Mouse (Mus musculus) hindbrain, embryonic 11.5 days (tissue): Measurements from ENCODE around the gene Myb. TPM values are rescaled to one million over a fixed set of nuclear protein-coding genes. Genes with fewer than 3 reads are reported as not detected.

Source experiments
- ATAC-seq: fragments of 200-750 bp; cut with Nextera tagmentation; 2 replicates; pipeline ENCODE4 v1.8.0; 2017; ENCODE audit warnings: mild to moderate bottlenecking, moderate TSS enrichment, moderate library complexity; ENCODE audit not compliant: low FRiP score
- DNase-seq: peaks from one replicate; pipeline ENCODE4 v3.0.0-alpha.2; 2015; ENCODE audit warnings: low spot score
- H3K27ac ChIP-seq: fragments of 300-500 bp; sonication (generic); 2 replicates; pipeline ENCODE4 v1.5.1; 2014; ENCODE audit warnings: mild to moderate bottlenecking, low read depth, low read length
- H3K27me3 ChIP-seq: fragments of 300-500 bp; sonication (generic); 2 replicates; pipeline ENCODE4 v1.6.1; 2014; ENCODE audit warnings: mild to moderate bottlenecking, low read length, moderate library complexity, mixed read lengths; ENCODE audit not compliant: control insufficient read depth, insufficient read depth
- H3K36me3 ChIP-seq: fragments of 300-500 bp; sonication (generic); 2 replicates; pipeline ENCODE4 v1.6.1; 2014; ENCODE audit warnings: mild to moderate bottlenecking, low read length, moderate library complexity, mixed read lengths; ENCODE audit not compliant: control insufficient read depth, insufficient read depth
- H3K4me1 ChIP-seq: fragments of 300-500 bp; sonication (generic); replicated peaks from 2 replicates; pipeline ENCODE4 v1.6.1; 2014; ENCODE audit warnings: low read length, mixed read lengths; ENCODE audit not compliant: control insufficient read depth, insufficient read depth
- H3K4me2 ChIP-seq: fragments of 300-500 bp; sonication (generic); replicated peaks from 2 replicates; pipeline ENCODE4 v1.6.1; 2014; ENCODE audit warnings: mild to moderate bottlenecking, low read depth, low read length
- H3K4me3 ChIP-seq: fragments of 300-500 bp; sonication (generic); 2 replicates; pipeline ENCODE4 v1.5.1; 2014; ENCODE audit warnings: low read depth, low read length
- H3K9ac ChIP-seq: fragments of 300-500 bp; sonication (generic); 2 replicates; pipeline ENCODE4 v1.6.1; 2014; ENCODE audit warnings: low read depth, low read length
- H3K9me3 ChIP-seq: fragments of 300-500 bp; sonication (generic); 2 replicates; pipeline ENCODE4 v1.6.1; 2016; ENCODE audit warnings: low read length; ENCODE audit not compliant: control insufficient read depth
- WGBS: fragments of 180-500 bp; shearing (Covaris S2); extraction: QIAGEN DNeasy Blood & Tissue Kit; methylation state at CpG from one replicate; pipeline ENCODE4 v1.1.7; 2014; 5-methylcytosine and 5-hydroxymethylcytosine counted together
- polyA plus RNA-seq: library from polyadenylated mRNA; unstranded; fragments of >200 nt; fragmentation: Nextera tagmentation; extraction: Ambion mirVana; gene quantifications from 2 replicates; pipeline ENCODE4 v1.2.1, GENCODE M21; 2014

The Myb gene
- polyA plus RNA-seq, 1 experiment from 2014 or later: 6.0 TPM

DNA sequence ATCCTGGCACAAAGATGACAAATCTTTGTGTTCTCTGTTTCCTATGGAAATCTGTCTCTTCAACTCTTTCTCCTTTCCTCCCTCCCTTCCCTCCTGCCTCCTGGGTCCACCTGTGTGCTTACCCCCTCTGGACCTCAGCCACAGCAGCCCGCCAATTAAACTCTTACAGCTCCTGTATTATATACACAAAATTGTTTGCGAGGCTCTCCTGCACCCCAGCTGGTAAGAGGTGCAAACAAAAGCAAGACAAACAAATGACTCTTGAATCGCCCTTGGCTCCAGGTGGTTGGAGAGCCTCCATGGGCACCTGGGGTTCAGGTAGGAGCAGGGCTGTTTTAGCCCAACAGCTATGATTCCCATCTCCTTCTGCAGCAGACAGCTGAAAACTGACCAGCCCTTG, 71.2 kb downstream of the Myb start:
- Histone ChIP-seq H3K27me3 (no peaks in the 10 kb centered on the region), H3K4me1 (no peaks in the 10 kb centered on the region), H3K4me2 (no peak overlapping the region), H3K9me3 (no peaks in the 10 kb centered on the region), H3K9ac (no peak overlapping the region), H3K36me3 (no peaks in the 10 kb centered on the region), H3K27ac (no peak overlapping the region), H3K4me3 (no peak overlapping the region)
- no peak for ATAC-seq
- DNase-seq: no peak
- 89% methylated on average over 3 of the region's 3 CpGs for WGBS

DNA sequence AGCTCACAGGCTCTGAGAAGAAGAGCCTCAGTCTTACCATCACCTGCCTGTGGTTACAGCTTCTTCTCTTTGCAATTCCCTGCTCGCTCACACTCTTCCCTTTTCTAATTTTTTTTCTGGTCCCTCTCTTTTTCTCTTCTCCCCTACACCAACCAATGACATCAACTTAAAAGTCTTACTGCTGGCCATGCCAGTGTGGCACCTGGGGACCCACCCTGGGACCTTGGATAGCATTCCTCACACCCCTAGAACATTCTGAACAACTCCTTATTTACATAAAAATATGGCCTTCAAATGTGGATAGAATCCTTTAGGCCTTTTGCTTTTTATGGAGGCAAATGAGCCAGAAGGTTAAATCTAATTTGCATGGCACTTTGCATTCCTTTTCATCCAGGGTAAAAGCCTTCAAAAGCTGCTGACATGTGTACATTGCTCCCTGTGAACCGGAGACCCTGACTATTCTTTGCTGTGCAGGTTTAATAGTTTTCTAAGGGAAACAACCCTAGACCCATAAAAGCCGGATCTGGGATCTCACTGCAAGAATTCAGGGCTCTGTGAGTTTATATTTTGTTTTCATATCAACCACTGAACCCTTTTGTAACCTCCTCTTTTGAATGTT, 73.1 kb downstream of the Myb start:
- ATAC-seq (peak; percentile 66; the same call in 1 of the 2 replicates), DNase-seq (no peak)
- Histone ChIP-seq H3K27me3 (no peaks in the 10 kb centered on the region), H3K4me2 (no peak overlapping the region), H3K4me1 (no peaks in the 10 kb centered on the region), H3K9ac (no peak overlapping the region), H3K27ac (no peak overlapping the region), H3K9me3 (no peaks in the 10 kb centered on the region), H3K4me3 (no peak overlapping the region), H3K36me3 (no peaks in the 10 kb centered on the region)
- 46% methylated on average over 3 of the region's 3 CpGs for WGBS

DNA sequence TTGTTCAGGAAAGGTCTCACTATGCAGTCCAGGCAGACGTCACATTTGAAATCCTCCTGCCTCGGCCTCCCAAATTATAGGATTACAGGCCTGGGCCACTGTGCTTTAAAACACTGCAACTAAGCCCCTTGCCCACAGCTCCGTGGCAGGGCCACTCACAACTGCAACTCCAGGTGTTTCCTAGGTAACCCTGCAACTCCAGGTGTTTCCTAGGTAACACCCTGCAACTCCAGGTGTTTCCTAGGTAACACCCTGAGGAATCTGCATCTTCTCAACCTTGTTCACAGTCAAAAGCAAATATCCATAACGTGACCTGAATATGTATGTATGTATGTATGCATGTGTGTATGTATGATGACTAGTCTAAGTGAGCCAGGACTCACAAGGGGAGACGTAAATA, 75.7 kb downstream of the Myb start:
- Histone ChIP-seq H3K4me2 (no peak overlapping the region), H3K4me1 (no peaks in the 10 kb centered on the region), H3K4me3 (no peak overlapping the region), H3K36me3 (no peaks in the 10 kb centered on the region), H3K9me3 (no peaks in the 10 kb centered on the region), H3K9ac (no peak overlapping the region), H3K27me3 (no peaks in the 10 kb centered on the region; the same call in 1 of the 2 replicates), H3K27ac (no peak overlapping the region)
- DNase-seq: no peak
- 84% methylated on average over 5 of the region's 5 CpGs for WGBS
- no peak for ATAC-seq

DNA sequence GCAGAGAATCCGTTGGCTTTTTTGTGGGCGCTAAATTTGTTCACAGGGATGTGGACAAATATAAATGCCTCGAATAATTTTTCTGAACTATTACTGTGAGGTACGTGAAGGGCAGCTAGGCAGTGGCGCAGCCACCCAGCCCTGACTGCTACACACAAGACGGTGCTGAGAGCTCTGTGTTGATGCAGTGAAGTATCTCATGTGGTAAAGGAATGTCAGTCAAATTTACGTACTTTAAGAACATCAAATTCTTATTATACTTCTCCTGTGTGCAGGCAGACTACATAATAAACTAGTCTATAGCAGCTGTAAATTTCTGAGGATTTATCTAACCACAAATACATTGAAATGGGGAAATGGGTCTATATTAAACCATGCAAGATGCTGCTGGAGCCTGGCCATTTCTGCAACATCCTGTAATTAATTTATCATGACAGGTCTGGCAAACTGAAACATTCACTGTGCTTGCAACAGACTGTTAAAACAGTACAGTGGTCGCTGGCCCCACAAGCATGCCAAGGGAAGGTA, 77.3 kb downstream of the Myb start:
- no peak overlapping the region for H3K9ac ChIP-seq
- no peak overlapping the region for H3K4me3 ChIP-seq
- H3K4me1 ChIP-seq: no peaks in the 10 kb centered on the region
- no peaks in the 10 kb centered on the region for H3K9me3 ChIP-seq
- no peaks in the 10 kb centered on the region for H3K36me3 ChIP-seq
- no peak for ATAC-seq
- WGBS: 70% methylated on average over 8 of the region's 8 CpGs
- DNase-seq: no peak
- H3K27ac ChIP-seq: no peak overlapping the region
- H3K27me3 ChIP-seq: no peaks in the 10 kb centered on the region; the same call in 1 of the 2 replicates
- H3K4me2 ChIP-seq: no peak overlapping the region

DNA sequence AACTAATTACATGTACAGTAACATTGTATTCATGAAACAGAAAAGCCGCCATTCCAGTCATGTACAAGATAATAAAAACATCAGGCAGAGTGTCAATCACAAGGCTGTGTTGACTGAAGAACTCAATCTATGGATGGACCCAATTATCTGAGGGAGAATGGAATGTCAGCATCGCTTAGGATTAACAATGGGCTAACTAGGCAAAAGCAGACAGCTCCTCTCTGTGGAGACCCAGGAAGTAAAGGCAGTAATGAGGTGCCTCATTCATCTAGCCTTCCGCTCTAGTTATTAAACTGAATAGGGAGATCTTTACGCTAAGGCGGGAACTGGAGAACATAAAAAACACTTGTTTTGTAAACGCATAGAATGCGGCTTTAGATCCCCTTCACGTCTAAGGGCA, 78.3 kb downstream of the Myb start:
- Histone ChIP-seq H3K9me3 (no peaks in the 10 kb centered on the region), H3K4me2 (no peak overlapping the region), H3K27ac (no peak overlapping the region), H3K36me3 (no peaks in the 10 kb centered on the region), H3K4me1 (no peaks in the 10 kb centered on the region), H3K9ac (no peak overlapping the region), H3K4me3 (no peak overlapping the region), H3K27me3 (no peaks in the 10 kb centered on the region; the same call in 1 of the 2 replicates)
- DNase-seq (peak; percentile 53), ATAC-seq (peak; percentile 84)
- 31% methylated on average over 8 of the region's 8 CpGs for WGBS

DNA sequence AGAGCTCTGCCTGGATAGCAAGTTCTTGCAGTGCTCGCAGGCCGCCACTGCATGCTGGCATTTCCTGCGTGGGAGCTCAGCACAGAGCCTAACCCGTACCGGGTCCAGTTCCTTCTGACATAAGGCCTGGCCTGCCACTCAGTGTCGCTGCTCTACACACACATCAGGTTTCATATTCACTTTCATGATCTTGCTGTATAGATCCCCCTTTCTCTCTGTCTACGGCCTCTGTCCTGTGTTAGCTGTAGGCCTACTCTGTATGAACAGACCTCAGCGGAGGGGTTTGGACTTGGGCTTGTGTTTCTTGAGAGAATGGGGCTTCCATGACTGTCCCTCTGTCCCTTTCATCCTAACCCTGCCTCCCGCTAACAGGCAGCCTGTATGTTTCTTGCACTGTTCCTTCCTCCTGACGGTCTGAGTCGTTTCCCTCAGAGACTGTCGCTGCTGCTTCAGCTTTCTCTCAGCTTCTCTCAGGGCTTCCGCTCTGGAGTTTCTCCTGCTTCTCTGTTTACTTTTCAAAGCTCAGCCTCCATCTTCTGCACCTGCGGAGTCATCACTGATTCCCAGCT, 83.5 kb downstream of the Myb start:
- Histone ChIP-seq H3K27ac (no peak overlapping the region), H3K4me1 (no peaks in the 10 kb centered on the region)
- 76% methylated on average over 14 of the region's 14 CpGs for WGBS

DNA sequence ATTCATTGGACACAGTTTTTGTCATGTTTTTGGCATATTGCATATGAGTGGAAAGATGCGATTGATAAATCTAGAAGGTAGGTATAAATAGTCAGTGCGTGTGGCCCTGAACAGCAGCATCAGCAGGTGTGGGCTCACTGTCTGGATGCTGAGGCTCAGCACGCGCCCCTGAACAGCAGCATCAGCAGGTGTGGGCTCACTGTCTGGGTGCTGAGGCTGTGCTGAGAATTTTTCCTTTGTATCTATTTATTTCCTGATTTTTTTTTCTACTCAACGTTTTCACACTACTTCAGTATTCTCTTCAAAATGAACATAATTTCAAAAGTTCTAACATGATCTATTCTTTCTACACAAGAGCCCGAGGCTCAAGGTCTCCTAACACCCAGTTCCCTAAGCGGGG, 84.1 kb downstream of the Myb start:
- Histone ChIP-seq H3K4me1 (no peaks in the 10 kb centered on the region), H3K9ac (no peak overlapping the region), H3K36me3 (no peaks in the 10 kb centered on the region), H3K4me2 (no peak overlapping the region), H3K27ac (no peak overlapping the region), H3K27me3 (no peaks in the 10 kb centered on the region; the same call in 1 of the 2 replicates), H3K9me3 (no peaks in the 10 kb centered on the region), H3K4me3 (no peak overlapping the region)
- 94% methylated on average over 7 of the region's 7 CpGs for WGBS
- ATAC-seq (no peak), DNase-seq (no peak)

More for the DNA sequence above, 83.5 kb downstream of the Myb start:
- no peak for ATAC-seq
- no peak for DNase-seq
- Histone ChIP-seq H3K36me3 (no peaks in the 10 kb centered on the region), H3K27me3 (no peaks in the 10 kb centered on the region; the same call in 1 of the 2 replicates), H3K9me3 (no peaks in the 10 kb centered on the region), H3K4me2 (no peak overlapping the region), H3K9ac (no peak overlapping the region), H3K4me3 (no peak overlapping the region)

DNA sequence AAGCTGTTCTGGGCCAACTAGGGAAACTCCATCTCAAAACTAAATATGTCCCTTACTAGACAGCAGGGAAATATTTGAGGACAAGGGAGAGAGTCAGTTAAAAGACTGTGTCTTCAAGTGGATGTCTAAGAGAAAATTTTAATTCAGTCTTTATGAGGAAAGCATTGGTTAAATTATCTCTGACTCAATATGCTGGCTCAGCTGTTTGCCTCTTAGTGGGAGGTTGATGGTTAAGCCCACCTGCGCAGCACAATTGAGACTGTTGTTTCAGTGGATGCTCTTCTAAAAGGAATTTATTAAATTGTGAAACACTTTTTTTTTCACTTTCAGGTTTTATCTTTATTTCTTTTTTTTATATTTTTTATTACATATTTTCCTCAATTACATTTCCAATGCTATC, 84.6 kb downstream of the Myb start:
- Histone ChIP-seq H3K4me3 (no peak overlapping the region), H3K36me3 (no peaks in the 10 kb centered on the region), H3K4me2 (no peak overlapping the region), H3K9ac (no peak overlapping the region), H3K27me3 (no peaks in the 10 kb centered on the region; the same call in 1 of the 2 replicates), H3K4me1 (no peaks in the 10 kb centered on the region), H3K9me3 (no peaks in the 10 kb centered on the region), H3K27ac (no peak overlapping the region)
- DNase-seq: no peak
- ATAC-seq: no peak
- 93% methylated on average over 1 of the region's 1 CpGs for WGBS
